Mouse (Mus musculus) embryonic facial prominence, embryonic 10.5 days (tissue): Measurements from ENCODE around the gene Nnmt. TPM values are rescaled to one million over a fixed set of nuclear protein-coding genes. Genes with fewer than 3 reads are reported as not detected.
A peak's percentile ranks its signal among the peaks of the same experiment; 100 is the strongest.

Experiments
- DNase-seq: peaks from one replicate; pipeline ENCODE4 v3.0.0-alpha.2; 2017; ENCODE audit warnings: low spot score
- H3K27ac ChIP-seq: fragments of 300-500 bp; sonication (generic); replicated peaks from 2 replicates; pipeline ENCODE4 v1.5.1; 2016; ENCODE audit warnings: mild to moderate bottlenecking
- H3K27me3 ChIP-seq: fragments of 300-500 bp; sonication (generic); replicated peaks from 2 replicates; pipeline ENCODE4 v1.6.1; 2016; ENCODE audit warnings: low read depth, mild to moderate bottlenecking; ENCODE audit not compliant: poor library complexity, severe bottlenecking
- H3K36me3 ChIP-seq: fragments of 300-500 bp; sonication (generic); replicated peaks from 2 replicates; pipeline ENCODE4 v1.6.1; 2016; ENCODE audit warnings: mild to moderate bottlenecking, moderate library complexity
- H3K4me1 ChIP-seq: fragments of 300-500 bp; sonication (generic); 2 replicates; pipeline ENCODE4 v1.6.1; 2016
- H3K4me3 ChIP-seq: fragments of 300-500 bp; sonication (generic); 2 replicates; pipeline ENCODE4 v1.5.1; 2016; ENCODE audit warnings: mild to moderate bottlenecking, moderate library complexity
- H3K9me3 ChIP-seq: fragments of 300-500 bp; sonication (generic); 2 replicates; pipeline ENCODE4 v1.6.1; 2016; ENCODE audit warnings: mild to moderate bottlenecking
- WGBS: fragments of 180-500 bp; shearing (Covaris S2); methylation state at CpG from one replicate; pipeline ENCODE4 v1.1.7; 2016; 5-methylcytosine and 5-hydroxymethylcytosine counted together
- polyA plus RNA-seq: library from polyadenylated mRNA; unstranded; fragments of >200 nt; fragmentation: Nextera tagmentation; extraction: Ambion mirVana; gene quantifications from 2 replicates; pipeline ENCODE4 v1.2.1, GENCODE M21; 2016

The Nnmt gene
- polyA plus RNA-seq = 0.59 and 0.61 TPM in 2 replicates

GRCm38 (mm10) chr9:48604939-48605598 lies at the start of gene Nnmt:
Gene Nnmt (minus strand): TSS chr9:48605153.
- 43% methylated on average over 8 of the region's 8 CpGs for WGBS
- no peaks in the 10 kb centered on the region for H3K9me3 ChIP-seq
- DNase-seq = no peak
- no peaks in the 10 kb centered on the region for H3K27me3 ChIP-seq
- peaks cover 5% of the 10 kb centered on the region for H3K4me1 ChIP-seq
- no peaks in the 10 kb centered on the region for H3K36me3 ChIP-seq
- H3K27ac ChIP-seq = no peak within 1 kb of the TSS
- H3K4me3 ChIP-seq = no peak within 1 kb of the TSS

GRCm38 (mm10) chr9:48654730-48655129 lies 49.8 kb upstream of the Nnmt start:
- H3K27ac ChIP-seq = no peak overlapping the region
- peaks cover 5% of the 10 kb centered on the region; the same call in 1 of the 2 replicates for H3K27me3 ChIP-seq
- peaks cover 6% of the 10 kb centered on the region for H3K9me3 ChIP-seq
- H3K4me1 ChIP-seq = peaks cover 64% of the 10 kb centered on the region
- DNase-seq = peak; percentile 42
- peaks cover 31% of the 10 kb centered on the region for H3K36me3 ChIP-seq
- H3K4me3 ChIP-seq = no peak overlapping the region
- 17% methylated on average over 8 of the region's 8 CpGs for WGBS

GRCm38 (mm10) chr9:48653399-48654070 lies 48.6 kb upstream of the Nnmt start:
- no peak overlapping the region for H3K4me3 ChIP-seq
- no peak for DNase-seq
- 55% methylated on average over 7 of the region's 7 CpGs for WGBS
- peaks cover 9% of the 10 kb centered on the region; the same call in 1 of the 2 replicates for H3K27me3 ChIP-seq
- H3K27ac ChIP-seq = no peak overlapping the region; the same call in 1 of the 2 replicates
- H3K36me3 ChIP-seq = peaks cover 20% of the 10 kb centered on the region
- H3K9me3 ChIP-seq = no peaks in the 10 kb centered on the region
- peaks cover 76% of the 10 kb centered on the region for H3K4me1 ChIP-seq

- 42% methylated on average over 4 of the region's 4 CpGs for WGBS
- no peak overlapping the region for H3K27ac ChIP-seq
- H3K36me3 ChIP-seq = peaks cover 7% of the 10 kb centered on the region
- no peak overlapping the region for H3K4me3 ChIP-seq
- no peak for DNase-seq
- H3K9me3 ChIP-seq = no peaks in the 10 kb centered on the region
- peaks cover 24% of the 10 kb centered on the region for H3K27me3 ChIP-seq
- peaks cover 89% of the 10 kb centered on the region for H3K4me1 ChIP-seq
Measured at GRCm38 (mm10) chr9:48652026-48652425, 47.1 kb upstream of the Nnmt start.

- WGBS = 84% methylated on average over 2 of the region's 2 CpGs
- no peak overlapping the region for H3K4me3 ChIP-seq
- H3K36me3 ChIP-seq = no peaks in the 10 kb centered on the region
- no peak overlapping the region for H3K27ac ChIP-seq
- DNase-seq = peak; percentile 5
- H3K4me1 ChIP-seq = peaks cover 85% of the 10 kb centered on the region
- peaks cover 26% of the 10 kb centered on the region for H3K27me3 ChIP-seq
- H3K9me3 ChIP-seq = no peaks in the 10 kb centered on the region
Measured at GRCm38 (mm10) chr9:48650846-48651245, 45.9 kb upstream of the Nnmt start.

- Histone ChIP-seq H3K4me3 (peak overlapping the region; percentile 52), H3K27me3 (peaks cover 26% of the 10 kb centered on the region), H3K36me3 (no peaks in the 10 kb centered on the region), H3K4me1 (peaks cover 77% of the 10 kb centered on the region), H3K27ac (peak overlapping the region; percentile 82), H3K9me3 (no peaks in the 10 kb centered on the region)
- DNase-seq = peak; percentile 22
- 28% methylated on average over 17 of the region's 17 CpGs for WGBS
Measured at GRCm38 (mm10) chr9:48649851-48650685, 45.1 kb upstream of the Nnmt start.

- peaks cover 7% of the 10 kb centered on the region for H3K9me3 ChIP-seq
- peak overlapping the region; percentile 82 for H3K27ac ChIP-seq
- under 1% methylated on average over 22 of the region's 22 CpGs for WGBS
- H3K4me1 ChIP-seq = peaks cover 69% of the 10 kb centered on the region
- peak; percentile 83 for DNase-seq
- no peaks in the 10 kb centered on the region for H3K36me3 ChIP-seq
- H3K27me3 ChIP-seq = peaks cover 26% of the 10 kb centered on the region
- H3K4me3 ChIP-seq = peak overlapping the region; percentile 52
Measured at GRCm38 (mm10) chr9:48649098-48649766, 44.3 kb upstream of the Nnmt start.

- H3K4me3 ChIP-seq = peak overlapping the region; percentile 52
- peaks cover 9% of the 10 kb centered on the region for H3K9me3 ChIP-seq
- peaks cover 26% of the 10 kb centered on the region for H3K27me3 ChIP-seq
- H3K27ac ChIP-seq = peak overlapping the region; percentile 82
- no peaks in the 10 kb centered on the region for H3K36me3 ChIP-seq
- peaks cover 61% of the 10 kb centered on the region for H3K4me1 ChIP-seq
- 33% methylated on average over 12 of the region's 12 CpGs for WGBS
- peak; percentile 13 for DNase-seq
Measured at GRCm38 (mm10) chr9:48648285-48649097, 43.5 kb upstream of the Nnmt start.

GRCm38 (mm10) chr9:48647648-48648284 lies 42.8 kb upstream of the Nnmt start:
- no peak overlapping the region for H3K4me3 ChIP-seq
- 16% methylated on average over 10 of the region's 10 CpGs for WGBS
- H3K4me1 ChIP-seq = peaks cover 57% of the 10 kb centered on the region
- peak overlapping the region; percentile 82; the same call in 1 of the 2 replicates for H3K27ac ChIP-seq
- peaks cover 9% of the 10 kb centered on the region for H3K9me3 ChIP-seq
- peak; percentile 23 for DNase-seq
- H3K27me3 ChIP-seq = peaks cover 23% of the 10 kb centered on the region
- no peaks in the 10 kb centered on the region for H3K36me3 ChIP-seq

GRCm38 (mm10) chr9:48646781-48647647 lies 42.1 kb upstream of the Nnmt start:
- Histone ChIP-seq H3K4me1 (peaks cover 53% of the 10 kb centered on the region), H3K27ac (peak overlapping the region; percentile 57; the same call in 1 of the 2 replicates), H3K4me3 (no peak overlapping the region), H3K27me3 (peaks cover 20% of the 10 kb centered on the region), H3K9me3 (peaks cover 9% of the 10 kb centered on the region), H3K36me3 (no peaks in the 10 kb centered on the region)
- WGBS = 42% methylated on average over 16 of the region's 16 CpGs
- DNase-seq = peak; percentile 11
